Mouse (Mus musculus) bone marrow macrophage, adult 2 months (primary cell): ENCODE measurements around the gene Vtn. TPM values are rescaled to one million over a fixed set of nuclear protein-coding genes. Genes with fewer than 3 reads are reported as not detected.

Source experiments
- H3K27ac ChIP-seq: 2 replicates; pipeline ENCODE4 v1.5.1; 2012; ENCODE audit warnings: low read depth, low read length; ENCODE audit not compliant: insufficient read depth
- H3K4me1 ChIP-seq: 2 replicates; pipeline ENCODE4 v1.6.1; 2012; ENCODE audit warnings: low read length; ENCODE audit not compliant: control insufficient read depth, insufficient read depth
- H3K4me3 ChIP-seq: 2 replicates; pipeline ENCODE4 v1.5.1; 2012; ENCODE audit warnings: mild to moderate bottlenecking, low read length, moderate library complexity; ENCODE audit not compliant: insufficient read depth
- CTCF ChIP-seq: IDR thresholded peaks from 2 replicates; pipeline ENCODE4 v1.5.1; 2012; ENCODE audit warnings: low read depth, mild to moderate bottlenecking, low read length, moderate library complexity
- POLR2A ChIP-seq: IDR thresholded peaks from 2 replicates; pipeline ENCODE4 v1.6.1; 2012; ENCODE audit warnings: mild to moderate bottlenecking, low read depth, low read length, borderline replicate concordance
- polyA plus RNA-seq: library from polyadenylated mRNA; stranded (reverse); fragments of >200 nt; gene quantifications from 2 replicates; pipeline ENCODE4 v1.2.4, GENCODE M21; 2012; ENCODE audit not compliant: missing spikeins, insufficient read depth, insufficient read length

Vtn gene
- polyA plus RNA-seq, 1 experiment, result not detected

- no peak for TF ChIP-seq CTCF
- TF ChIP-seq POLR2A, result no peak
- Histone ChIP-seq H3K4me3 (peak within 1 kb of the TSS; percentile 71), H3K4me1 (peaks cover 23% of the 10 kb centered on the region), H3K27ac (peak within 1 kb of the TSS; percentile 69)
Observed at GRCm38 (mm10) chr11:78550168-78551058, 51.5 kb downstream of the Vtn start, which contains the start of gene Tmem97. Tmem97 (minus strand) TSS chr11:78550777.

- Histone ChIP-seq H3K4me1 (peaks cover 22% of the 10 kb centered on the region), H3K27ac (no peak overlapping the region), H3K4me3 (peak overlapping the region; percentile 28)
- TF ChIP-seq POLR2A (no peak), CTCF (no peak)
Observed at GRCm38 (mm10) chr11:78551059-78551398, 52.1 kb downstream of the Vtn start.

Other genes starting within 250 kb of the Vtn start
- 168 and 187 TPM in 2 replicates for gene 2610507B11Rik, start 237.3 kb upstream of the Vtn start, polyA plus RNA-seq
- 3.5 and 4.4 TPM in 2 replicates for gene BC030499, start 208.2 kb upstream of the Vtn start, polyA plus RNA-seq
- 19.3 and 28.1 TPM in 2 replicates for gene Spag5, start 197.6 kb upstream of the Vtn start, polyA plus RNA-seq
- 21.9 and 31.0 TPM in 2 replicates for gene Aldoc, start 176.1 kb upstream of the Vtn start, polyA plus RNA-seq
- 80.8 and 85.9 TPM in 2 replicates for gene Pigs, start 170.7 kb upstream of the Vtn start, polyA plus RNA-seq
- 35.5 and 38.5 TPM in 2 replicates for gene Unc119, start 155.6 kb upstream of the Vtn start, polyA plus RNA-seq
- not detected in 2 replicates for gene Foxn1, start 112.5 kb upstream of the Vtn start, polyA plus RNA-seq
- 0.99 and 1.2 TPM in 2 replicates for gene Slc13a2, start 76.9 kb upstream of the Vtn start, polyA plus RNA-seq
- 9.1 and 9.7 TPM in 2 replicates for gene Slc46a1, start 33.4 kb upstream of the Vtn start, polyA plus RNA-seq
- 1.5 and 2.0 TPM in 2 replicates for gene Sarm1, start 1.3 kb upstream of the Vtn start, polyA plus RNA-seq
- not detected in 2 replicates for gene Sebox, start 4.4 kb downstream of the Vtn start, polyA plus RNA-seq
- 21.9 TPM in 2 replicates for gene Tmem199, start 13.1 kb downstream of the Vtn start, polyA plus RNA-seq
- 26.1 and 27.0 TPM in 2 replicates for gene Poldip2, start 13.1 kb downstream of the Vtn start, polyA plus RNA-seq
- 30.4 and 32.3 TPM in 2 replicates for gene Tnfaip1, start 37.2 kb downstream of the Vtn start, polyA plus RNA-seq
- 42.2 and 46.8 TPM in 2 replicates for gene Ift20, start 37.3 kb downstream of the Vtn start, polyA plus RNA-seq
- gene Tmem97, start 51.7 kb downstream of the Vtn start, polyA plus RNA-seq, result 28.5 and 29.2 TPM in 2 replicates
- 13.7 and 19.3 TPM in 2 replicates for gene Nlk, start 198.3 kb downstream of the Vtn start, polyA plus RNA-seq